Mouse (Mus musculus) heart, adult 2 months (tissue): ENCODE measurements around the gene Fbh1.

Experiments
- CTCF ChIP-seq: fragments of 200-600 bp; IDR thresholded peaks from 2 replicates; pipeline ENCODE4 v1.8.1; 2022; ENCODE audit warnings: antibody characterized with exemption, mild to moderate bottlenecking, moderate library complexity
- EP300 ChIP-seq: fragments of 200-500 bp; IDR thresholded peaks from 2 replicates; pipeline ENCODE4 v1.6.1; 2011; ENCODE audit warnings: low read depth, low read length, control low read depth; ENCODE audit not compliant: insufficient read depth
- POLR2A ChIP-seq: fragments of 200-500 bp; IDR thresholded peaks from 2 replicates; pipeline ENCODE4 v1.6.1; 2011; ENCODE audit warnings: mild to moderate bottlenecking, low read depth, low read length, control low read depth; ENCODE audit not compliant: insufficient read depth

DNA sequence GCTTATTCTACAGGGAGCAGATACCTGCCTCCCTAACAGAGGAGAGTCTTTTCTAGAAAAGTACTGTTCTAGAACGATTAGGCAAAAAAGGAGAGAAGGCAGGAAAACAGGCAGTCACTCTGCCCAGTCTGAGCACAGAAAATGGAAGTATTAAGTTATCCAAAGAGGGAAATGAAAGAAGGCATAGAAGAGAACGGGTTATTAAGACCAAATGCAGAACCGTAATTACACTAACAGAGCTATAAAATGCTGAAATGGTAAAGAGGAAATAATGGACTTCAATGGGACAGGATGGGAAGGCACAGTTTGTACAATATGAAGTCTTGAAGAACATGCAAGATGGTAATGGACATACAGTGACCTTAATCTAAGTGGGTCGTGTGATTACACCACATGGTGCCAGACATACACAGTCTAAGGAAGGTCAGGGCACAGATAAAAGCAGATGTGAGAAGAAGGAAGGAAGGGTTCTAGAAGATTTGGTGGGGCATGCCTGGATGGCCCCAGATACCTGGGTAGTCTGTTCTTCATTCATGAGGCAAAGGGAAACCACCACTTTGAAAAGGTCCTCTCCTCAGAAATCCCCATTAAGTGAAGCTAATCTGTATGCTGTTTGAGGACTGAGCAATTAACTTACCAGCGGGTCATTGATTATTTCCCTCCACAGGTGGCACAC, 10.8 kb downstream of the Fbh1 start:
- TF ChIP-seq POLR2A, result no peak
- no peak for TF ChIP-seq CTCF
- TF ChIP-seq EP300, result no peak
